Mouse (Mus musculus): ENCODE results near the gene Nell2. TPM values are rescaled to one million over a fixed set of nuclear protein-coding genes. Genes with fewer than 3 reads are reported as not detected.

Gene Nell2
- total and polyA plus RNA-seq, 3 experiments = not detected

- no peak overlapping the region for H3K4me3 ChIP-seq (replicated peaks in 1 of 3; ENCODE audit: low read depth in 2 of 3, low read length in 2 of 3, poor library complexity in 1 of 3)
- H3K36me3 ChIP-seq (replicated peaks in 1 of 2; ENCODE audit: control insufficient read depth in 1 of 2, insufficient read depth in 1 of 2, low read length in 1 of 2) = no peaks in the 10 kb centered on the region
- H3K4me2 ChIP-seq (ENCODE audit: insufficient read depth, low read depth, poor library complexity, severe bottlenecking) = no peak overlapping the region
- no peak for DNase-seq (ENCODE audit: extremely low read depth)
- no peak for TF ChIP-seq USF1 (IDR thresholded peaks at IDR 0.05; ENCODE audit: low read depth, low read length)
- no peak for TF ChIP-seq MAZ (IDR thresholded peaks at IDR 0.05; ENCODE audit: low read depth, low read length)
- no peak for TF ChIP-seq CTCF (conservative IDR thresholded peaks at IDR 0.05 in 1 of 2, IDR thresholded peaks at IDR 0.05 in 1 of 2; ENCODE audit: low read depth in 2 of 2, low read length in 2 of 2)
- TF ChIP-seq IRF4 (IDR thresholded peaks at IDR 0.05; ENCODE audit: low read depth, low read length) = no peak
- TF ChIP-seq EP300 (IDR thresholded peaks at IDR 0.05; ENCODE audit: low read length) = no peak
- TF ChIP-seq ZC3H11A (IDR thresholded peaks at IDR 0.05; ENCODE audit: low read depth, low read length) = no peak
- TF ChIP-seq RAD21 (IDR thresholded peaks at IDR 0.05; ENCODE audit: low read depth, low read length) = no peak
- TF ChIP-seq E2F4 (IDR thresholded peaks at IDR 0.05; ENCODE audit: insufficient replicate concordance, low read depth, low read length) = no peak
- no peak for TF ChIP-seq NELFE (IDR thresholded peaks at IDR 0.05; ENCODE audit: low read depth, low read length)
- TF ChIP-seq TBP (conservative IDR thresholded peaks at IDR 0.05; ENCODE audit: low read depth, low read length) = no peak
- no peak for TF ChIP-seq TCF12 (IDR thresholded peaks at IDR 0.05; ENCODE audit: low read depth, low read length)
- TF ChIP-seq MYC (IDR thresholded peaks at IDR 0.05; ENCODE audit: low read depth, low read length) = no peak
- no peaks in the 10 kb centered on the region for H3K79me2 ChIP-seq (replicated peaks; ENCODE audit: control insufficient read depth, extremely low read depth, insufficient read depth, poor library complexity, severe bottlenecking)
- no peak overlapping the region for H3K27ac ChIP-seq (ENCODE audit: insufficient read depth, low read depth)
- no peak overlapping the region for H3K9ac ChIP-seq (ENCODE audit: insufficient read depth, low read depth)
- no peaks in the 10 kb centered on the region for H3K27me3 ChIP-seq (replicated peaks)
- in situ Hi-C loops (cut with MboI; ENCODE audit: low pct_ligation_motif_present, low pct_unique_long_range_greater_than_20kb, low sequenced_read_pairs) (no loop called here), dilution Hi-C loops (cut with MboI; ENCODE audit: extremely low pct_ligation_motif_present, extremely low pct_unique_long_range_greater_than_20kb, low sequenced_read_pairs) (no loop called here)
- H3K4me1 ChIP-seq (ENCODE audit: control insufficient read depth in 1 of 2, insufficient read depth in 2 of 2) = no peaks in the 10 kb centered on the region
- peaks cover 37% of the 10 kb centered on the region for H3K9me3 ChIP-seq (replicated peaks; ENCODE audit: low read length)
Observed at GRCm38 (mm10) chr15:95536230-95536629, 7.9 kb upstream of the Nell2 start.

- dilution Hi-C loops (cut with MboI; ENCODE audit: extremely low pct_ligation_motif_present, extremely low pct_unique_long_range_greater_than_20kb, low sequenced_read_pairs) = no loop called here
Observed at GRCm38 (mm10) chr15:95534644-95535043, 6.3 kb upstream of the Nell2 start.

More at GRCm38 (mm10) chr15:95534644-95535043, 6.3 kb upstream of the Nell2 start:
- Histone ChIP-seq H3K9me3 (replicated peaks; ENCODE audit: low read length) (peaks cover 36% of the 10 kb centered on the region), H3K4me1 (ENCODE audit: control insufficient read depth in 1 of 2, insufficient read depth in 2 of 2) (no peaks in the 10 kb centered on the region), H3K4me3 (replicated peaks in 1 of 3; ENCODE audit: low read depth in 2 of 3, low read length in 2 of 3, poor library complexity in 1 of 3) (no peak overlapping the region), H3K36me3 (replicated peaks in 1 of 2; ENCODE audit: control insufficient read depth in 1 of 2, insufficient read depth in 1 of 2, low read length in 1 of 2) (no peaks in the 10 kb centered on the region), H3K27me3 (replicated peaks) (no peaks in the 10 kb centered on the region), H3K9ac (ENCODE audit: insufficient read depth, low read depth) (no peak overlapping the region), H3K4me2 (ENCODE audit: insufficient read depth, low read depth, poor library complexity, severe bottlenecking) (no peak overlapping the region), H3K79me2 (replicated peaks; ENCODE audit: control insufficient read depth, extremely low read depth, insufficient read depth, poor library complexity, severe bottlenecking) (no peaks in the 10 kb centered on the region), H3K27ac (ENCODE audit: insufficient read depth, low read depth) (no peak overlapping the region)
- TF ChIP-seq ZKSCAN1 (IDR thresholded peaks at IDR 0.05; ENCODE audit: borderline replicate concordance, low read depth, low read length) (no peak), MEF2A (IDR thresholded peaks at IDR 0.05; ENCODE audit: borderline replicate concordance, low read depth, low read length) (no peak), CTCF (conservative IDR thresholded peaks at IDR 0.05 in 1 of 2, IDR thresholded peaks at IDR 0.05 in 1 of 2; ENCODE audit: low read depth in 2 of 2, low read length in 2 of 2) (no peak), GABPA (IDR thresholded peaks at IDR 0.05; ENCODE audit: insufficient replicate concordance, low read depth, low read length) (no peak), CHD2 (IDR thresholded peaks at IDR 0.05; ENCODE audit: low read length) (no peak), BHLHE40 (IDR thresholded peaks at IDR 0.05; ENCODE audit: low read depth, low read length) (no peak), IRF4 (IDR thresholded peaks at IDR 0.05; ENCODE audit: low read depth, low read length) (no peak), RAD21 (IDR thresholded peaks at IDR 0.05; ENCODE audit: low read depth, low read length) (no peak), USF1 (IDR thresholded peaks at IDR 0.05; ENCODE audit: low read depth, low read length) (no peak), TCF12 (IDR thresholded peaks at IDR 0.05; ENCODE audit: low read depth, low read length) (no peak), ETS1 (conservative IDR thresholded peaks at IDR 0.05; ENCODE audit: low read depth, low read length) (no peak)
- DNase-seq (ENCODE audit: extremely low read depth) = no peak
- in situ Hi-C loops (cut with MboI; ENCODE audit: low pct_ligation_motif_present, low pct_unique_long_range_greater_than_20kb, low sequenced_read_pairs) = no loop called here

Data from CH12.LX (cell line).